Mouse (Mus musculus) ES-E14 (cell line): ENCODE results near the gene Atp6v0e2.

ENCODE experiments used
- CHD2 ChIP-seq: IDR thresholded peaks from 2 replicates; pipeline ENCODE4 v1.6.1; 2014; ENCODE audit warnings: mild to moderate bottlenecking, low read depth, low read length, inconsistent platforms
- HCFC1 ChIP-seq: IDR thresholded peaks from 2 replicates; pipeline ENCODE4 v1.6.1; 2012; ENCODE audit warnings: low read length, inconsistent platforms, borderline replicate concordance; ENCODE audit not compliant: insufficient read depth
- MAFK ChIP-seq: IDR thresholded peaks from 2 replicates; pipeline ENCODE4 v1.6.1; 2014; ENCODE audit warnings: mild to moderate bottlenecking, low read depth, low read length, inconsistent platforms; ENCODE audit not compliant: insufficient read depth
- ZC3H11A ChIP-seq: IDR thresholded peaks from 2 replicates; pipeline ENCODE4 v1.6.1; 2012; ENCODE audit warnings: low read depth, mild to moderate bottlenecking, inconsistent platforms, low read length, borderline replicate concordance

GRCm38 (mm10) chr6:48539860-48540259 is 2.4 kb downstream of the Atp6v0e2 start:
- TF ChIP-seq MAFK (no peak), CHD2 (no peak), HCFC1 (no peak), ZC3H11A (no peak)
